Mouse (Mus musculus) liver, embryonic 12.5 days (tissue): ENCODE measurements around the gene Cebpe. TPM values are rescaled to one million over a fixed set of nuclear protein-coding genes. Genes with fewer than 3 reads are reported as not detected.

ENCODE experiments used
- ATAC-seq: fragments of 200-750 bp; cut with Nextera tagmentation; 2 replicates; pipeline ENCODE4 v1.8.0; 2017; ENCODE audit warnings: moderate number of reproducible peaks, mild to moderate bottlenecking, moderate library complexity
- H3K27ac ChIP-seq: fragments of 300-500 bp; sonication (generic); 2 replicates; pipeline ENCODE4 v1.5.1; 2016; ENCODE audit warnings: mild to moderate bottlenecking
- H3K27me3 ChIP-seq: fragments of 300-500 bp; sonication (generic); replicated peaks from 2 replicates; pipeline ENCODE4 v1.6.1; 2016; ENCODE audit warnings: mild to moderate bottlenecking, moderate library complexity
- H3K36me3 ChIP-seq: fragments of 300-500 bp; sonication (generic); 2 replicates; pipeline ENCODE4 v1.6.1; 2016; ENCODE audit warnings: mild to moderate bottlenecking, moderate library complexity
- H3K4me1 ChIP-seq: fragments of 300-500 bp; sonication (generic); 2 replicates; pipeline ENCODE4 v1.6.1; 2016
- H3K4me2 ChIP-seq: fragments of 300-500 bp; sonication (generic); 2 replicates; pipeline ENCODE4 v1.6.1; 2016; ENCODE audit warnings: mild to moderate bottlenecking, moderate library complexity
- H3K4me3 ChIP-seq: fragments of 300-500 bp; sonication (generic); 2 replicates; pipeline ENCODE4 v1.5.1; 2016; ENCODE audit warnings: mild to moderate bottlenecking, moderate library complexity
- H3K9ac ChIP-seq: fragments of 300-500 bp; sonication (generic); 2 replicates; pipeline ENCODE4 v1.6.1; 2016; ENCODE audit warnings: mild to moderate bottlenecking, moderate library complexity
- H3K9me3 ChIP-seq: fragments of 300-500 bp; sonication (generic); replicated peaks from 2 replicates; pipeline ENCODE4 v1.6.1; 2016; ENCODE audit warnings: mild to moderate bottlenecking, moderate library complexity
- WGBS: fragments of 180-500 bp; shearing (Covaris S2); methylation state at CpG from one replicate; pipeline ENCODE4 v1.1.7; 2016; ENCODE audit not compliant: insufficient replicate concordance; 5-methylcytosine and 5-hydroxymethylcytosine counted together
- polyA plus RNA-seq: library from polyadenylated mRNA; unstranded; fragments of >200 nt; fragmentation: Nextera tagmentation; extraction: Ambion mirVana; gene quantifications from 2 replicates; pipeline ENCODE4 v1.2.1, GENCODE M21; 2016

Cebpe gene
- polyA plus RNA-seq, result 3.3 and 3.7 TPM in 2 replicates

DNA sequence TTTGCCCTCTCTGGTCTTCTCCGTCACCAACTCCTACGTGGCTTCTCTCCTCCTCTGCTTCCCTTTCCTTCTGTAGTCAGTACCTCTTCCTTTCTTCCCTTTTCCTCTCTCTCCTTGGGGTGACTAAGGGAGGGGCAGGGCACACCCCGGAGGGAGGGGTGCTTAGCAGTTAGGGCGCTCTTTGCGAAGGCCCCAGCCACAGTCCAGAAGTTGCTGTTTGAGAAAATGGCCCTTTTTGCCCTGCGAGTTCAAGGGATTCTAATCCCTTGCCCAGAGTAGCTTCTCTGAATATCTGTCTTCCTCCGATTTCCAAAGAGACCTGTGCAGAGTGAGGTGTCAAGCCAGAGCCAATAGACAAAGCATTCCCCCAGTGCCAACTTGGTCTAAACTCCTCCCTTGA is at the start of gene Cebpe:
Gene Cebpe, minus strand, starts transcription at position 101 of the 400 bp plus-strand sequence.
- Histone ChIP-seq H3K4me3 (no peak within 1 kb of the TSS), H3K27me3 (peaks cover 57% of the 10 kb centered on the region), H3K9ac (0 out of 2 replicates have a peak within 1 kb of the TSS, but pooled peaks have one; percentile 19), H3K4me1 (peaks cover 20% of the 10 kb centered on the region), H3K9me3 (no peaks in the 10 kb centered on the region), H3K4me2 (no peak within 1 kb of the TSS), H3K27ac (0 out of 2 replicates have a peak within 1 kb of the TSS, but pooled peaks have one; percentile 2), H3K36me3 (no peaks in the 10 kb centered on the region)
- WGBS, result 71% methylated on average over 7 of the region's 7 CpGs
- no peak for ATAC-seq

DNA sequence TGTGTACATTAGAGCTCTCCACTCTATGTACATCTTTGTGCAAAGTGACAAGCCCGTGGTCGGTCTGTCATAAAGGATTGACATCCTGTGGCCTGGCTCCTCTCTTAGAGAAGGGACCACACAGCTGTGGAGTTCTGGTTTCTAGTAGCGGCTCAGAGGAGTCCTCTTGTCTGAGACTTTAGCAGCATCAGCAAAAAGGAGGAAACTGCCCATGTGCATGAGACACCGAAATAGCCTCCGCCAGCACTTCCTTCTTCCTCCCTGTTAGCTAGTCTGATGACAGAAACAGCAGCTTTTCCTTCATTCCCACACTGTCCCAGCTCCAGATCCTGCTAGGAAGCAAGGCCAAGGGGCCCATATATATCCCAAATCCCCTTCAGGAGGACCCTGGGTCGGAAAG is 44.4 kb upstream of the Cebpe start:
- H3K4me2 ChIP-seq, result no peak overlapping the region
- H3K9me3 ChIP-seq, result no peaks in the 10 kb centered on the region
- ATAC-seq, result peak; percentile 40; the same call in 1 of the 2 replicates
- H3K27me3 ChIP-seq, result peaks cover 6% of the 10 kb centered on the region; the same call in 1 of the 2 replicates
- no peaks in the 10 kb centered on the region for H3K36me3 ChIP-seq
- H3K4me1 ChIP-seq, result peaks cover 9% of the 10 kb centered on the region
- H3K9ac ChIP-seq, result no peak overlapping the region
- H3K4me3 ChIP-seq, result no peak overlapping the region
- peak overlapping the region; percentile 15; the same call in 1 of the 2 replicates for H3K27ac ChIP-seq
- 31% methylated on average over 6 of the region's 6 CpGs for WGBS

DNA sequence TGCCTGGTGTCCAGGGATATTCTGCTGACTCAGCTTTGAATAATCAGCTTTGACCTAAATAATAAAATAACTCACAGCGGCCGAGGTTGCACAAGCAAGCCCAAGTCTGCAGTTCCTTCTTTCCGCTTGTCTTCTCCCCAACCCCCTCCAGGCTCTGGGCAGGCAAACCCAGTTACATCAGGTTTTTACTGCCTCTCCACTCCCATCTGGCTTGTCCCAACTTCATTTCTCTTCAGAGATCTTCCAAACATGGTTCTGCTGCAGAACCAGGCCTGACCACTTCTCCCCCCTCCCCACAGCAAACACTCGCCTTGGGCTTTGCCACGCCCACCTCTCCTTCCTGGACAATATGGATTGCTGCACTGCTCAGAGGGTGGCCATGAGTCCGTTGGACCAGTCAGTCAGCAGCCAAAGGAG is 42.6 kb upstream of the Cebpe start:
- 17% methylated on average over 6 of the region's 6 CpGs for WGBS
- Histone ChIP-seq H3K4me1 (peaks cover 9% of the 10 kb centered on the region), H3K4me2 (no peak overlapping the region), H3K27ac (peak overlapping the region; percentile 57; the same call in 1 of the 2 replicates), H3K4me3 (no peak overlapping the region), H3K27me3 (peaks cover 6% of the 10 kb centered on the region; the same call in 1 of the 2 replicates), H3K9ac (no peak overlapping the region), H3K36me3 (no peaks in the 10 kb centered on the region), H3K9me3 (no peaks in the 10 kb centered on the region)
- ATAC-seq, result no peak

DNA sequence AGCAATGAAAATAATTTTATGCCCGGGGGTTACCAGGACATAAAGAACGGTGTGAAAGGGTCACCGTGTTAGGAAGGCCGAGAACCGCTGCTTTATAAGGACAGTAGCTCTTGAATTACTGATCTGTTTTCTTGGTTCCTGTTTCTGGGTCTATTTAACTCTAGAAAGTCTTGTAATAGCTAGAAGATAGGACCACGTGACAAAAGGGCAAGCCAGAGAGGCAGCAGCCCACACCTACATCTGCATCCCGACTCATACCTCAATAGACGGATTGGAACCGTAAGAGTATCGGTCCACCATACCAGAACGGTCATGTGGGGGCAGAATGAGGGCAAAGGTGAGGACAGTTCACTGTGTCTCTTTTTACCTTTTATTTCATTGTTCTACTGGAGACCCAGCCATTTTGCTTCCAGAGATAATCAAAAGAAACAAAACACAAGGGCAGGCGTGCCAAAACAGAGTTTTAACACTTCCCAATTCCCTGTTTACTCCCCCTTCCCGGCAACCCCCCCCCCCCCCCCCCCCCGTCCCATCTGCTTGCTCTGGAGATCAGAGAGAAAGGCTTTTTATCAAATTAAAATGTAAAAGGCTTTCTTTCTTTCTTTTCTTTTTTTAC is 42.1 kb upstream of the Cebpe start:
- peaks cover 6% of the 10 kb centered on the region; the same call in 1 of the 2 replicates for H3K27me3 ChIP-seq
- peak overlapping the region; percentile 9; the same call in 1 of the 2 replicates for H3K4me2 ChIP-seq
- no peaks in the 10 kb centered on the region for H3K36me3 ChIP-seq
- 62% methylated on average over 14 of the region's 14 CpGs for WGBS
- no peaks in the 10 kb centered on the region for H3K9me3 ChIP-seq
- no peak overlapping the region for H3K27ac ChIP-seq
- H3K9ac ChIP-seq, result no peak overlapping the region
- H3K4me3 ChIP-seq, result no peak overlapping the region
- H3K4me1 ChIP-seq, result peaks cover 9% of the 10 kb centered on the region
- no peak for ATAC-seq

DNA sequence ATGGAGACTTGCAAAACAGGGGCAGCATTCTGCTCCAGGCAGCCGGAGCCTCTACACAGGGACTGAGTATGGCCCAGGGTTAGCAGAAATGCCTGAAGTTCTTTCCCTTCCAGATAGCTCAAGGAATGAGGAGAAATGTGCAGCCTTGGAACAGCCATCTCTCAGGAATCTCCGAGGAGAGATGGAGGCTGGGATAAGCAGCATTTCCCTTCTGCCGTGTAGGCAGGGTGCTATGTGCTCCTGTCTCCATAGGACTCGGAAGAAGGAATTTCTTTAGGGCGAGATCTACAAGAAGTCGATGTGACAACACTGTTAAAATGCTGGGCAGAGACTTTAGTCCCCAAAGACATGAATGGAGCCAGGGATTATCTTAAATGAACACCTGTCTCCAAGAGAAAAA is 41.0 kb upstream of the Cebpe start:
- Histone ChIP-seq H3K27ac (no peak overlapping the region), H3K4me2 (no peak overlapping the region), H3K9ac (no peak overlapping the region), H3K9me3 (no peaks in the 10 kb centered on the region), H3K4me3 (no peak overlapping the region), H3K36me3 (no peaks in the 10 kb centered on the region), H3K4me1 (peaks cover 9% of the 10 kb centered on the region), H3K27me3 (no peaks in the 10 kb centered on the region)
- WGBS, result 68% methylated on average over 6 of the region's 6 CpGs
- ATAC-seq, result no peak

DNA sequence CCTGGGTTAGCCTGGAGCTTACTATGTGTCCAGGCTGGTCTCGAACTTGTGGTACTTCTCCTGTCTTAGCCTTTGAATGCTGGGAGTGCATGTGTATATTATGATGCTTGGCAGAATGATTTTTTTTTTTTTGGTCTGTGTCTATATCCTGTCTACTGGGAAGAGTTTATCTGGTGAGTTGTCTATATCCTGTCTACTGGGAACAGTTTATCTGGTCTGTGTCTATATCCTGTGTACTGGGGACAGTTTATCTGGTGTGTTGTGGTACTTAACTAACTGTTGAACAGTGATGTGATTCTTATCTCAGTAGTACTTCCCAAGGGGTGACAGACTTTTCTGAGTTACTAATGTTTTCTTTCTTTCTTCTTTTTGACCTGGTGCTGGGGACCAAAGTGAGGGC is 39.8 kb upstream of the Cebpe start:
- WGBS, result 48% methylated on average over 1 of the region's 1 CpGs
- Histone ChIP-seq H3K27me3 (no peaks in the 10 kb centered on the region), H3K4me1 (peaks cover 9% of the 10 kb centered on the region), H3K9ac (no peak overlapping the region), H3K4me2 (no peak overlapping the region), H3K36me3 (no peaks in the 10 kb centered on the region), H3K9me3 (no peaks in the 10 kb centered on the region), H3K4me3 (no peak overlapping the region), H3K27ac (no peak overlapping the region)
- ATAC-seq, result no peak

DNA sequence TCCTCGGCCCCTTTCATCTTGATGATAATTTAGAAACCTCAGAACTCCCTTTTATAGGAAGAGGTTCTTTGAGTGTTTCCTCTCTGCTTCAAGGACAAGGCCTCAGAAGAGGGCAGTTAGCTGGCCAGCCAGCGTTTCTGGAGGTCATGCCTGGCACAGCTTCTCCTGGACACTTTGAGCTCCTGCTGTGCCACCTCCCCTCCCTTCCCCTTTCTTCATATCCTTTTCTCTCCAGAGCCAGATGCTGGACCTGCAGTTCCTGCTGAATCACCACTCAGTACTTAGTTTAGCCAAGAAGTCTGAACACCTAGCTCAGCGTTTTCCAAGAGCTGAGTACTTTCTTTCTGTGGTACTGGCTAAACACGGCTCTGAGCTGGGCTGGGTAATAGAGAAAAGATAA is 37.3 kb upstream of the Cebpe start:
- Histone ChIP-seq H3K4me1 (peaks cover 13% of the 10 kb centered on the region), H3K27me3 (no peaks in the 10 kb centered on the region), H3K4me2 (no peak overlapping the region), H3K9ac (no peak overlapping the region), H3K9me3 (no peaks in the 10 kb centered on the region), H3K27ac (no peak overlapping the region), H3K36me3 (no peaks in the 10 kb centered on the region), H3K4me3 (no peak overlapping the region)
- 46% methylated on average over 4 of the region's 4 CpGs for WGBS
- ATAC-seq, result no peak

DNA sequence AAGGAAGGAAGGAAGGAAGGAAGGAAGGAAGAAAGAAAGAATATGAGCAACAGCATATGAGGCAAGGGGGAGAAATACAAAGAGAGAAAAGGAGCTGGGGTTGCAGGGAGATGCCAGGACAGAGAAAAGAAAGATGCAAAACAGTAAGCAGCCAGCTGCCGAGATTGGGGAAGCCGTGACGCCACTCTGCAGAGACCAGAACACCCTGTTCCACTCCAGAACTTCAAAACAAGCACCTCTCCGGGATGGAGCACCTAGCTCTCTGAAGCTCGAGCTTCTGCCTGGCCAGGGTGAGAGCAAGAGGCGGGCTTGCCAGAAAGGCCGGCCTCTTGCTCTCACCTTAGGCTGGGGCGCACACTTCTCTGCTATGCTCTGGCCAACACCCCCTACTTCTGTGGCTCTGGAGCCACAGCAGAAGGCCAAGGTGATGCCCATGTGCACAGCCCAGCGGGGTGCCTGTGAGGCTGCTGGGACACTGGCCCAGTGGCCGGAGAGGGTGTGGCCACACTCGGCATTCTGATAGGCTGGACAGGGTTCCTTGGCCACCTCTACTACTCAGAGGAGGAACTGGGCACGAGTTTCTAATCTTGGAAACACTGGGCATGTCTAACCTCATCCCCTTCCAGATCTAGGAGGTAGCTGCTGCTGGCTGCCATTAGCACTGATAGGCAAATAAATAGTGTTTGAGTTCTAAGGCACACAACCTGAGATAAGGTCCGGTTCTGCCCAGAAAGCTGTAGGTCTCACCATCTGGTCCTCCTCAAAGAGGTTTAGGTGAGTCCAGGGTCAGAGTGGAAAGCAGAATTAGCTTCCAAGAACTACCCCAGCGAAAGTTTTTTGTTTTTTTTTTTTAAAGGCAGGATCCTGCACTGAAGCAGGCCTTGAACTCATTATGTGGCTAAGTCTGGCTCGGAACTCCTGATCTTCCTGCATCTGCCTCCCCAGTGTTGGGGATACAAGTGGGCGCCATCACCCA is 36.3 kb upstream of the Cebpe start:
- H3K4me1 ChIP-seq, result peaks cover 13% of the 10 kb centered on the region
- no peaks in the 10 kb centered on the region for H3K27me3 ChIP-seq
- 62% methylated on average over 16 of the region's 16 CpGs for WGBS
- ATAC-seq, result no peak
- H3K9me3 ChIP-seq, result no peaks in the 10 kb centered on the region
- H3K36me3 ChIP-seq, result no peaks in the 10 kb centered on the region
- H3K4me3 ChIP-seq, result no peak overlapping the region
- H3K9ac ChIP-seq, result no peak overlapping the region
- no peak overlapping the region for H3K4me2 ChIP-seq
- H3K27ac ChIP-seq, result no peak overlapping the region

DNA sequence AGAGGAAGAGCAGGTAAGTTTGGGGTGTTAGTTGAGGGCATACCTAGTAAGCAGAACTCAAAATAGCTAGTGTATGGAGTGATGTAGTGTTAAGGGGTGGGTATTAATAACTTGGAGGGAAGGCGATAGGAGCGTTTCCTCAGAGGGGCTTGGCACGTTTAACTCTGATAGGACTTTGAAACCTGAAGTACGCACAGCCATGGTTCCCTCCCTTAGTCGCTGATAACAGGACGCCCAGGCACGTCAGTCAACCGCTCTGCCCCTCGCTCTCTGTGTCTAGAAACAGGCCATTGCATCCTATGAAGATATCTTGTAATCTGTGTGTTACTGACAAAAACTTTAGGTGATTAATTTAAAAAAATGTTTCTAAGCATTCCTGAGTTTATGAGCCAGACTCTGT is 34.1 kb upstream of the Cebpe start:
- Histone ChIP-seq H3K9ac (no peak overlapping the region), H3K4me2 (no peak overlapping the region), H3K4me3 (no peak overlapping the region), H3K4me1 (peaks cover 19% of the 10 kb centered on the region), H3K27ac (no peak overlapping the region), H3K27me3 (no peaks in the 10 kb centered on the region), H3K9me3 (no peaks in the 10 kb centered on the region), H3K36me3 (no peaks in the 10 kb centered on the region)
- peak; percentile 47; the same call in 1 of the 2 replicates for ATAC-seq
- 29% methylated on average over 9 of the region's 9 CpGs for WGBS

DNA sequence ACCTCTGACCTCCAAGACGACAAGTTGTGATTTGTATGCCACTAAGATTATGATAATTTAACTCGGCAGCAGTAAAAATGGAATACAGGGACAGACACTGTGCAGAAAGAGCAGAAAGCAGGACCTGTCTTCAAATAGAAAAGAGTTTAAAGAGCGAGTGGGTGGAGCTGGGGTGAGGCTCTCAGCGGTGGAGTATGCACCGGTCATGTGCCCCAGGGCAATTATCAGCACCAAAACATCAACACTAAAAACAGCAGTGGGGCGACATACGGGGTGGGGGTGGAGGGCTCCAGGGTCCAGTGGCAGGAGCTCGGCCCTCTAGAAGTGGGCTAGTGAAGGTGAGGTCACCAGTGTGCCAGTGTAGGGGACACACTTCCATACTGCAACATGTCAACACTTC is 32.5 kb upstream of the Cebpe start:
- ATAC-seq, result no peak
- WGBS, result 48% methylated on average over 8 of the region's 8 CpGs

DNA sequence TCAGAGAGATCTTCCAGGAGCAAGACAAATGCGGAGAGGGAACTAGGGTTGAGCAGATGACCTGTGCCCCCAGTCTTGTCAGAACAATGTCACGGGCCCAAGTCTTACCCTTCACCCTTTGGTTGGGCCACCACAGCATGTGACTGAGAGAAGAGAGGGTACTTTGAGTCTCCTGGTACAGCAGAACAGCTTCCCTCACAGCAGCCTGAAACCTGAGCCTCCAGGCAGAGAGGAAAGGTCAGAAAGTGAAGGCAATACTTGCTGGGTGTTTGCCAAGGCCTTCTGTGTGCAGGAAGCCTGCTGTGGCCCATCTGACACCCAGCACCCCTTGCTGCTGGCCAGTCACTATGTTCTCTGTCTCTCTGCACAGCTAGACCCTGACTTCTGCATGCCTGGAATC is 30.4 kb upstream of the Cebpe start:
- H3K9me3 ChIP-seq, result no peaks in the 10 kb centered on the region
- no peaks in the 10 kb centered on the region for H3K36me3 ChIP-seq
- no peak overlapping the region for H3K27ac ChIP-seq
- no peak overlapping the region for H3K4me2 ChIP-seq
- no peaks in the 10 kb centered on the region for H3K27me3 ChIP-seq
- no peak overlapping the region for H3K9ac ChIP-seq
- H3K4me3 ChIP-seq, result no peak overlapping the region
- peaks cover 19% of the 10 kb centered on the region for H3K4me1 ChIP-seq
- 63% methylated on average over 2 of the region's 2 CpGs for WGBS
- peak; percentile 30 for ATAC-seq

More for the DNA sequence above, 32.5 kb upstream of the Cebpe start:
- Histone ChIP-seq H3K27me3 (no peaks in the 10 kb centered on the region), H3K4me2 (no peak overlapping the region), H3K9ac (no peak overlapping the region), H3K4me1 (peaks cover 19% of the 10 kb centered on the region), H3K4me3 (no peak overlapping the region), H3K36me3 (no peaks in the 10 kb centered on the region), H3K9me3 (no peaks in the 10 kb centered on the region), H3K27ac (no peak overlapping the region)

DNA sequence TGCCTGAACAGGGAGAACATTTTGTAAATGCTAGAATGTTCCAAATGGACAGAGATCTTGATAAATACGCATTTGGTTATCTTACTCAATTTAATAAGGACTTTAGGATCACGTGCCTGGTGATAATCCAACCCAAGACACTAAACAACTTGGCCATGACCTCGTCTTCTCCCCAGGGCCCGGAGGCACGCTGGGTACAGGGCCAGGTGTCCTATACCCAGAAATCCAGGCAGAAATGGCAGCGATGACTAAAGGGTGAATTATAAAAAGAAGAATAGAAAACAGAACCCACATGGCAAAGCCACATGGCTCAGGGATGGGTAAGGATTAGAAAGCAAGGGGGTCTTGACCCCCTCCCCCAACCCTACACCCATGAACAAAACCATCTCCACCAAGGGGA is 29.7 kb upstream of the Cebpe start:
- no peak overlapping the region for H3K4me3 ChIP-seq
- H3K4me1 ChIP-seq, result peaks cover 19% of the 10 kb centered on the region
- H3K27ac ChIP-seq, result no peak overlapping the region
- ATAC-seq, result no peak
- 74% methylated on average over 6 of the region's 6 CpGs for WGBS
- no peaks in the 10 kb centered on the region for H3K9me3 ChIP-seq
- H3K27me3 ChIP-seq, result no peaks in the 10 kb centered on the region
- H3K9ac ChIP-seq, result no peak overlapping the region
- no peaks in the 10 kb centered on the region for H3K36me3 ChIP-seq
- H3K4me2 ChIP-seq, result no peak overlapping the region
